Mouse (Mus musculus) megakaryocyte, embryonic 14.5 days (primary cell): Measurements from ENCODE around the gene Popdc2. TPM values are rescaled to one million over a fixed set of nuclear protein-coding genes. Genes with fewer than 3 reads are reported as not detected.
A peak's percentile ranks its signal among the peaks of the same experiment; 100 is the strongest.

Experiments used
- H3K27me3 ChIP-seq: replicated peaks from 2 replicates; pipeline ENCODE3; 2012; ENCODE audit warnings: inconsistent platforms
- H3K36me3 ChIP-seq: replicated peaks from 2 replicates; pipeline ENCODE3; 2012; ENCODE audit warnings: low read length, inconsistent platforms, mixed read lengths
- H3K4me1 ChIP-seq: 2 replicates; pipeline ENCODE4 v1.6.1; 2012; ENCODE audit warnings: inconsistent platforms
- H3K4me3 ChIP-seq: replicated peaks from 2 replicates; pipeline ENCODE3; 2012; ENCODE audit warnings: moderate library complexity, mild to moderate bottlenecking, inconsistent platforms
- H3K9me3 ChIP-seq: 2 replicates; pipeline ENCODE4 v1.6.1; 2012; ENCODE audit warnings: inconsistent platforms
- FLI1 ChIP-seq: IDR thresholded peaks from 2 replicates; pipeline ENCODE4 v1.6.1; 2012; ENCODE audit warnings: low read length, inconsistent platforms, mixed read lengths
- GATA1 ChIP-seq: IDR thresholded peaks from 3 replicates; pipeline ENCODE4 v1.6.1; 2012; ENCODE audit warnings: mixed read lengths, low read length, inconsistent platforms, borderline replicate concordance
- polyA plus RNA-seq: library from polyadenylated mRNA; stranded (reverse); fragments of >175 nt; gene quantifications from 2 replicates; pipeline ENCODE4 v1.2.3, GENCODE M21; 2012; ENCODE audit warnings: low replicate concordance; ENCODE audit not compliant: insufficient read depth

The Popdc2 gene
- polyA plus RNA-seq, 1 experiment, result 2.8 TPM

GRCm38 (mm10) chr16:38344941-38345725 lies 16.9 kb upstream of the Popdc2 start:
- H3K4me1 ChIP-seq, result peaks cover 55% of the 10 kb centered on the region
- peaks cover 21% of the 10 kb centered on the region for H3K36me3 ChIP-seq
- peaks cover 4% of the 10 kb centered on the region for H3K9me3 ChIP-seq
- H3K4me3 ChIP-seq, result peak overlapping the region; percentile 75
- peaks cover 4% of the 10 kb centered on the region for H3K27me3 ChIP-seq
- TF ChIP-seq FLI1 (no peak), GATA1 (no peak)

GRCm38 (mm10) chr16:38346529-38347325 lies 15.3 kb upstream of the Popdc2 start, which contains the start of the genes Cox17 and Gm21987:
Gene Cox17, plus strand, starts transcription at chr16:38346991.
Gene Gm21987, plus strand, starts transcription at chr16:38347040.
- Histone ChIP-seq H3K27me3 (no peaks in the 10 kb centered on the region), H3K4me3 (peak within 1 kb of the TSS; percentile 95), H3K36me3 (peaks cover 37% of the 10 kb centered on the region), H3K4me1 (peaks cover 64% of the 10 kb centered on the region), H3K9me3 (no peaks in the 10 kb centered on the region)
- TF ChIP-seq FLI1 (0 out of 2 replicates have a peak, but pooled peaks have one; percentile 35), GATA1 (no peak)

GRCm38 (mm10) chr16:38347588-38347987 lies 14.4 kb upstream of the Popdc2 start:
- Histone ChIP-seq H3K4me3 (peak overlapping the region; percentile 95), H3K27me3 (no peaks in the 10 kb centered on the region), H3K36me3 (peaks cover 45% of the 10 kb centered on the region), H3K4me1 (peaks cover 66% of the 10 kb centered on the region), H3K9me3 (no peaks in the 10 kb centered on the region)
- TF ChIP-seq GATA1 (no peak), FLI1 (no peak)

- Histone ChIP-seq H3K4me3 (peak overlapping the region; percentile 95), H3K27me3 (no peaks in the 10 kb centered on the region), H3K36me3 (peaks cover 49% of the 10 kb centered on the region), H3K4me1 (peaks cover 66% of the 10 kb centered on the region), H3K9me3 (no peaks in the 10 kb centered on the region)
- TF ChIP-seq GATA1 (no peak), FLI1 (no peak)
Observed at GRCm38 (mm10) chr16:38348217-38348761, 13.7 kb upstream of the Popdc2 start.

GRCm38 (mm10) chr16:38349881-38350280 lies 12.1 kb upstream of the Popdc2 start:
- Histone ChIP-seq H3K4me1 (peaks cover 79% of the 10 kb centered on the region), H3K36me3 (peaks cover 58% of the 10 kb centered on the region)

GRCm38 (mm10) chr16:38350361-38350855 lies 11.6 kb upstream of the Popdc2 start:
- peaks cover 62% of the 10 kb centered on the region for H3K36me3 ChIP-seq
- no peak for TF ChIP-seq GATA1
- H3K4me3 ChIP-seq, result no peak overlapping the region
- H3K27me3 ChIP-seq, result no peaks in the 10 kb centered on the region
- H3K4me1 ChIP-seq, result peaks cover 79% of the 10 kb centered on the region
- no peaks in the 10 kb centered on the region for H3K9me3 ChIP-seq

More at GRCm38 (mm10) chr16:38349881-38350280, 12.1 kb upstream of the Popdc2 start:
- TF ChIP-seq FLI1 (no peak), GATA1 (no peak)
- no peaks in the 10 kb centered on the region for H3K27me3 ChIP-seq
- H3K4me3 ChIP-seq, result no peak overlapping the region
- H3K9me3 ChIP-seq, result no peaks in the 10 kb centered on the region

GRCm38 (mm10) chr16:38350939-38351338 lies 11.1 kb upstream of the Popdc2 start:
- H3K9me3 ChIP-seq, result no peaks in the 10 kb centered on the region
- peaks cover 79% of the 10 kb centered on the region for H3K4me1 ChIP-seq
- no peaks in the 10 kb centered on the region for H3K27me3 ChIP-seq
- H3K4me3 ChIP-seq, result no peak overlapping the region
- no peak for TF ChIP-seq GATA1
- TF ChIP-seq FLI1, result no peak
- peaks cover 67% of the 10 kb centered on the region for H3K36me3 ChIP-seq

- TF ChIP-seq FLI1 (no peak), GATA1 (no peak)
Observed at GRCm38 (mm10) chr16:38352031-38352430, 10.0 kb upstream of the Popdc2 start.

GRCm38 (mm10) chr16:38352851-38353250 lies 9.2 kb upstream of the Popdc2 start:
- TF ChIP-seq FLI1 (no peak), GATA1 (no peak)
- no peaks in the 10 kb centered on the region for H3K27me3 ChIP-seq
- H3K36me3 ChIP-seq, result peaks cover 86% of the 10 kb centered on the region
- no peak overlapping the region for H3K4me3 ChIP-seq
- H3K9me3 ChIP-seq, result no peaks in the 10 kb centered on the region
- H3K4me1 ChIP-seq, result peaks cover 82% of the 10 kb centered on the region

More at GRCm38 (mm10) chr16:38352031-38352430, 10.0 kb upstream of the Popdc2 start:
- Histone ChIP-seq H3K27me3 (no peaks in the 10 kb centered on the region), H3K4me3 (no peak overlapping the region), H3K9me3 (no peaks in the 10 kb centered on the region), H3K36me3 (peaks cover 78% of the 10 kb centered on the region), H3K4me1 (peaks cover 83% of the 10 kb centered on the region)
